Mouse (Mus musculus) hindbrain, embryonic 14.5 days (tissue): ENCODE data around the gene Stip1. TPM values are rescaled to one million over a fixed set of nuclear protein-coding genes. Genes with fewer than 3 reads are reported as not detected.

Experiments
- ATAC-seq: fragments of 200-750 bp; cut with Nextera tagmentation; 2 replicates; pipeline ENCODE4 v1.8.0; 2017; ENCODE audit warnings: moderate number of reproducible peaks, mild to moderate bottlenecking, moderate TSS enrichment, moderate library complexity; ENCODE audit not compliant: low FRiP score
- DNase-seq: peaks from one replicate; pipeline ENCODE4 v3.0.0-alpha.2; 2015; ENCODE audit warnings: low spot score
- H3K27ac ChIP-seq: fragments of 300-500 bp; sonication (generic); 2 replicates; pipeline ENCODE4 v1.5.1; 2014; ENCODE audit warnings: mild to moderate bottlenecking, moderate library complexity
- H3K27me3 ChIP-seq: fragments of 300-500 bp; sonication (generic); 2 replicates; pipeline ENCODE4 v1.6.1; 2014; ENCODE audit warnings: mild to moderate bottlenecking, low read length, mixed read lengths; ENCODE audit not compliant: control insufficient read depth, insufficient read depth
- H3K36me3 ChIP-seq: fragments of 300-500 bp; sonication (generic); replicated peaks from 2 replicates; pipeline ENCODE4 v1.6.1; 2014; ENCODE audit not compliant: control insufficient read depth, insufficient read depth
- H3K4me1 ChIP-seq: fragments of 300-500 bp; sonication (generic); replicated peaks from 2 replicates; pipeline ENCODE4 v1.6.1; 2014; ENCODE audit warnings: antibody characterized with exemption, low read length, mixed read lengths; ENCODE audit not compliant: control insufficient read depth, insufficient read depth
- H3K4me2 ChIP-seq: fragments of 300-500 bp; sonication (generic); replicated peaks from 2 replicates; pipeline ENCODE4 v1.6.1; 2014; ENCODE audit warnings: mild to moderate bottlenecking, moderate library complexity
- H3K4me3 ChIP-seq: fragments of 300-500 bp; sonication (generic); replicated peaks from 2 replicates; pipeline ENCODE4 v1.5.1; 2014; ENCODE audit warnings: mild to moderate bottlenecking, low read length
- H3K9ac ChIP-seq: fragments of 300-500 bp; sonication (generic); 2 replicates; pipeline ENCODE4 v1.6.1; 2014
- H3K9me3 ChIP-seq: fragments of 300-500 bp; sonication (generic); 2 replicates; pipeline ENCODE4 v1.6.1; 2016; ENCODE audit warnings: low read length; ENCODE audit not compliant: control insufficient read depth
- WGBS: fragments of 180-500 bp; shearing (Covaris S2); extraction: QIAGEN DNeasy Blood & Tissue Kit; methylation state at CpG from one replicate; pipeline ENCODE4 v1.1.7; 2014; 5-methylcytosine and 5-hydroxymethylcytosine counted together
- polyA plus RNA-seq: library from polyadenylated mRNA; unstranded; fragments of >200 nt; fragmentation: Nextera tagmentation; extraction: Ambion mirVana; gene quantifications from 2 replicates; pipeline ENCODE4 v1.2.1, GENCODE M21; 2014

Gene Stip1
- polyA plus RNA-seq, 1 experiment from 2014 or later: 204 TPM

GRCm38 (mm10) chr19:7029531-7029930 lies 10.2 kb downstream of the Stip1 start:
- ATAC-seq (no peak), DNase-seq (no peak)
- no peak overlapping the region for H3K9ac ChIP-seq
- no peak overlapping the region for H3K4me3 ChIP-seq
- WGBS: 97% methylated on average over 5 of the region's 5 CpGs
- no peaks in the 10 kb centered on the region for H3K27me3 ChIP-seq
- no peak overlapping the region for H3K4me2 ChIP-seq
- H3K9me3 ChIP-seq: no peaks in the 10 kb centered on the region
- H3K27ac ChIP-seq: no peak overlapping the region
- peaks cover 97% of the 10 kb centered on the region for H3K36me3 ChIP-seq
- H3K4me1 ChIP-seq: no peaks in the 10 kb centered on the region

GRCm38 (mm10) chr19:7020224-7020641 lies 19.5 kb downstream of the Stip1 start:
- no peak overlapping the region for H3K9ac ChIP-seq
- H3K36me3 ChIP-seq: peaks cover 72% of the 10 kb centered on the region
- H3K4me2 ChIP-seq: no peak overlapping the region
- no peak overlapping the region for H3K27ac ChIP-seq
- H3K27me3 ChIP-seq: no peaks in the 10 kb centered on the region
- H3K9me3 ChIP-seq: no peaks in the 10 kb centered on the region
- DNase-seq (peak; percentile 61), ATAC-seq (peak; percentile 70; the same call in 1 of the 2 replicates)
- no peaks in the 10 kb centered on the region for H3K4me1 ChIP-seq
- no peak overlapping the region for H3K4me3 ChIP-seq
- WGBS: 48% methylated on average over 3 of the region's 3 CpGs

- H3K4me3 ChIP-seq: no peak within 1 kb of the TSS
- H3K9me3 ChIP-seq: no peaks in the 10 kb centered on the region
- ATAC-seq (no peak), DNase-seq (no peak)
- H3K36me3 ChIP-seq: peaks cover 61% of the 10 kb centered on the region
- H3K4me2 ChIP-seq: no peak within 1 kb of the TSS
- no peak within 1 kb of the TSS for H3K9ac ChIP-seq
- no peaks in the 10 kb centered on the region for H3K4me1 ChIP-seq
- 91% methylated on average over 5 of the region's 5 CpGs for WGBS
- no peak within 1 kb of the TSS for H3K27ac ChIP-seq
- no peaks in the 10 kb centered on the region for H3K27me3 ChIP-seq
Measured at GRCm38 (mm10) chr19:7019191-7019590, 20.6 kb downstream of the Stip1 start, which contains the start of gene Fermt3. Gene Fermt3, minus strand, starts transcription at chr19:7019469.

GRCm38 (mm10) chr19:7018546-7018945 lies 21.2 kb downstream of the Stip1 start:
- Histone ChIP-seq H3K9me3 (no peaks in the 10 kb centered on the region), H3K4me1 (no peaks in the 10 kb centered on the region), H3K9ac (no peak overlapping the region), H3K36me3 (peaks cover 55% of the 10 kb centered on the region), H3K27ac (no peak overlapping the region), H3K4me2 (no peak overlapping the region), H3K27me3 (no peaks in the 10 kb centered on the region), H3K4me3 (no peak overlapping the region)
- WGBS: 94% methylated on average over 11 of the region's 11 CpGs
- DNase-seq: no peak
- ATAC-seq: no peak

- ATAC-seq (no peak), DNase-seq (no peak)
- 92% methylated on average over 12 of the region's 12 CpGs for WGBS
- Histone ChIP-seq H3K4me1 (no peaks in the 10 kb centered on the region), H3K9ac (no peak overlapping the region), H3K27me3 (no peaks in the 10 kb centered on the region), H3K9me3 (no peaks in the 10 kb centered on the region), H3K36me3 (peaks cover 48% of the 10 kb centered on the region), H3K27ac (no peak overlapping the region), H3K4me3 (no peak overlapping the region), H3K4me2 (no peak overlapping the region)
Measured at GRCm38 (mm10) chr19:7017541-7018457, 22.0 kb downstream of the Stip1 start.

- Histone ChIP-seq H3K4me1 (no peaks in the 10 kb centered on the region), H3K9me3 (no peaks in the 10 kb centered on the region), H3K36me3 (peaks cover 16% of the 10 kb centered on the region), H3K4me2 (no peak overlapping the region), H3K27me3 (no peaks in the 10 kb centered on the region), H3K27ac (no peak overlapping the region), H3K4me3 (no peak overlapping the region), H3K9ac (no peak overlapping the region)
- 90% methylated on average over 20 of the region's 20 CpGs for WGBS
- DNase-seq: no peak
- no peak for ATAC-seq
Measured at GRCm38 (mm10) chr19:7014481-7015135, 25.2 kb downstream of the Stip1 start.

GRCm38 (mm10) chr19:7013984-7014383 lies 25.8 kb downstream of the Stip1 start:
- H3K27me3 ChIP-seq: no peaks in the 10 kb centered on the region
- peaks cover 9% of the 10 kb centered on the region for H3K36me3 ChIP-seq
- H3K9ac ChIP-seq: no peak overlapping the region
- no peak overlapping the region for H3K27ac ChIP-seq
- H3K9me3 ChIP-seq: no peaks in the 10 kb centered on the region
- WGBS: 84% methylated on average over 9 of the region's 9 CpGs
- H3K4me2 ChIP-seq: no peak overlapping the region
- no peaks in the 10 kb centered on the region for H3K4me1 ChIP-seq
- H3K4me3 ChIP-seq: no peak overlapping the region
- DNase-seq: no peak
- ATAC-seq: no peak

GRCm38 (mm10) chr19:7012426-7012825 lies 27.3 kb downstream of the Stip1 start:
- Histone ChIP-seq H3K36me3 (no peaks in the 10 kb centered on the region; the same call in 1 of the 2 replicates), H3K9ac (no peak overlapping the region), H3K27me3 (no peaks in the 10 kb centered on the region), H3K9me3 (no peaks in the 10 kb centered on the region), H3K27ac (no peak overlapping the region), H3K4me2 (no peak overlapping the region), H3K4me1 (no peaks in the 10 kb centered on the region), H3K4me3 (no peak overlapping the region)
- ATAC-seq (no peak), DNase-seq (no peak)
- 77% methylated on average over 4 of the region's 4 CpGs for WGBS

- Histone ChIP-seq H3K27me3 (no peaks in the 10 kb centered on the region), H3K27ac (no peak overlapping the region), H3K9me3 (no peaks in the 10 kb centered on the region), H3K4me2 (no peak overlapping the region), H3K36me3 (no peaks in the 10 kb centered on the region), H3K9ac (no peak overlapping the region), H3K4me1 (no peaks in the 10 kb centered on the region), H3K4me3 (no peak overlapping the region)
- no peak for ATAC-seq
- 91% methylated on average over 9 of the region's 9 CpGs for WGBS
- no peak for DNase-seq
Measured at GRCm38 (mm10) chr19:7006892-7007593, 32.7 kb downstream of the Stip1 start.
